Mouse (Mus musculus): ENCODE measurements at regions not wholly inside any gene's neighbourhood (a gene's known extent, or its start where the extent isn't known, plus 50 kb on each side); places are given as distances from the start of the nearest gene placed in this dataset.

- no peaks in the 10 kb centered on the region for H3K27me3 ChIP-seq (ENCODE audit: control insufficient read depth, insufficient read depth, low read length)
- ATAC-seq (ENCODE audit: insufficient read depth, low read depth) (no peak), DNase-seq (ENCODE audit: low spot score) (no peak)
- TF ChIP-seq CTCF (IDR thresholded peaks at IDR 0.05; ENCODE audit: low read depth), result no peak
- TF ChIP-seq EP300 (IDR thresholded peaks at IDR 0.05; ENCODE audit: low read depth), result no peak
- H3K27ac ChIP-seq (ENCODE audit: low read depth), result no peak overlapping the region
- 36% methylated on average over 3 of the region's 3 CpGs for WGBS
- H3K9me3 ChIP-seq (replicated peaks; ENCODE audit: control insufficient read depth, low read length), result no peaks in the 10 kb centered on the region
- no peaks in the 10 kb centered on the region for H3K36me3 ChIP-seq (replicated peaks; ENCODE audit: control insufficient read depth, insufficient read depth, low read length)
- no peak overlapping the region for H3K9ac ChIP-seq (replicated peaks; ENCODE audit: low read depth, low read length)
- H3K4me2 ChIP-seq (ENCODE audit: low read depth, low read length), result no peak overlapping the region
- H3K4me3 ChIP-seq (ENCODE audit: low read depth, low read length), result no peak overlapping the region
- no peaks in the 10 kb centered on the region for H3K4me1 ChIP-seq (ENCODE audit: control insufficient read depth, insufficient read depth)
These were observed 189.9 kb upstream of the Gm12695 start for GRCm38 (mm10) chr4:96974935-96975334.

GRCm38 (mm10) chr4:96973804-96974203, 188.8 kb upstream of the Gm12695 start:
- no peaks in the 10 kb centered on the region for H3K4me1 ChIP-seq (ENCODE audit: control insufficient read depth, insufficient read depth)
- TF ChIP-seq CTCF (IDR thresholded peaks at IDR 0.05; ENCODE audit: low read depth) (no peak), EP300 (IDR thresholded peaks at IDR 0.05; ENCODE audit: low read depth) (no peak)
- no peak overlapping the region for H3K4me2 ChIP-seq (ENCODE audit: low read depth, low read length)
- no peaks in the 10 kb centered on the region for H3K27me3 ChIP-seq (ENCODE audit: control insufficient read depth, insufficient read depth, low read length)
- H3K9me3 ChIP-seq (replicated peaks; ENCODE audit: control insufficient read depth, low read length), result no peaks in the 10 kb centered on the region
- H3K4me3 ChIP-seq (ENCODE audit: low read depth, low read length), result no peak overlapping the region
- ATAC-seq (ENCODE audit: insufficient read depth, low read depth) (no peak), DNase-seq (ENCODE audit: low spot score) (no peak)
- H3K9ac ChIP-seq (replicated peaks; ENCODE audit: low read depth, low read length), result no peak overlapping the region
- no peaks in the 10 kb centered on the region for H3K36me3 ChIP-seq (replicated peaks; ENCODE audit: control insufficient read depth, insufficient read depth, low read length)
- WGBS, result 26% methylated on average over 1 of the region's 1 CpGs
- no peak overlapping the region for H3K27ac ChIP-seq (ENCODE audit: low read depth)

- H3K27ac ChIP-seq (ENCODE audit: low read depth), result no peak overlapping the region
- H3K4me1 ChIP-seq (ENCODE audit: control insufficient read depth, insufficient read depth), result no peaks in the 10 kb centered on the region
- TF ChIP-seq CTCF (IDR thresholded peaks at IDR 0.05; ENCODE audit: low read depth) (no peak), EP300 (IDR thresholded peaks at IDR 0.05; ENCODE audit: low read depth) (no peak)
- WGBS, result 76% methylated on average over 5 of the region's 5 CpGs
- no peaks in the 10 kb centered on the region for H3K27me3 ChIP-seq (ENCODE audit: control insufficient read depth, insufficient read depth, low read length)
- ATAC-seq (ENCODE audit: insufficient read depth, low read depth), result no peak
- H3K9ac ChIP-seq (replicated peaks; ENCODE audit: low read depth, low read length), result no peak overlapping the region
- no peak overlapping the region for H3K4me3 ChIP-seq (ENCODE audit: low read depth, low read length)
- H3K9me3 ChIP-seq (replicated peaks; ENCODE audit: control insufficient read depth, low read length), result no peaks in the 10 kb centered on the region
- DNase-seq (ENCODE audit: low spot score), result no peak
- no peaks in the 10 kb centered on the region for H3K36me3 ChIP-seq (replicated peaks; ENCODE audit: control insufficient read depth, insufficient read depth, low read length)
- H3K4me2 ChIP-seq (ENCODE audit: low read depth, low read length), result no peak overlapping the region
These were observed 184.2 kb upstream of the Gm12695 start for GRCm38 (mm10) chr4:96969199-96969598.

DNA sequence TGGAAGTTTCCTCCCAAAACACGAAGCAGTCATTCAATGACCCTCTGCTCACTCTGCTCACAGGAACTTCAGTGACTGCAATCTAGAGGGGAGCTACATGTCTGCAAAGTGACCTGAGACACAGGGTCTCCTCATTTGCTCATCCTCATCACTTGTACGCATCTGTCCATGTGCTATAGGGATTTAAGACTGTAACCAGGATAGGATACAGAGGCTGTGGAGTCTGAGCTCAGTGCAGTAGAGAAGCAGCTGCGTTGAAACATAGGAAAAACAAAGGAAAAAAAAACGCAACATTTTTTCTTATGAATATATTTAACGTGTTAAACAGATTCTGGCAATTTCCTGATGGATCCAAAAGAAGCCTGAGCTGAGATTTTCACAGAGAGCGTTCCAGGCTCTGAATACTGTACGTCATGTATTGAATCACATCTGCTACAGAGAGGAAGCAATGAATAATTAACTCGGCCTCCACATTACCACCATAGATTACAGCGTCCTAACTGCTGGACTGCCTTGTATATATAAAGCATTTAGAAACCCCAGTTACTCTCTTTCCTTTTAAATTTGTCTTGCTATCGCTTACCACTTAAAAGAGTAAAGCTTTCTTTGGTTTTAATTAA, 183.7 kb upstream of the Gm12695 start:
- H3K9me3 ChIP-seq (replicated peaks; ENCODE audit: control insufficient read depth, low read length), result no peaks in the 10 kb centered on the region
- no peaks in the 10 kb centered on the region for H3K4me1 ChIP-seq (ENCODE audit: control insufficient read depth, insufficient read depth)
- H3K4me3 ChIP-seq (ENCODE audit: low read depth, low read length), result no peak overlapping the region
- H3K27ac ChIP-seq (ENCODE audit: low read depth), result no peak overlapping the region
- TF ChIP-seq EP300 (IDR thresholded peaks at IDR 0.05; ENCODE audit: low read depth) (no peak), CTCF (IDR thresholded peaks at IDR 0.05; ENCODE audit: low read depth) (no peak)
- no peaks in the 10 kb centered on the region for H3K36me3 ChIP-seq (replicated peaks; ENCODE audit: control insufficient read depth, insufficient read depth, low read length)
- H3K9ac ChIP-seq (replicated peaks; ENCODE audit: low read depth, low read length), result no peak overlapping the region
- WGBS, result 70% methylated on average over 10 of the region's 10 CpGs
- DNase-seq (ENCODE audit: low spot score) (no peak), ATAC-seq (ENCODE audit: insufficient read depth, low read depth) (no peak)
- H3K27me3 ChIP-seq (ENCODE audit: control insufficient read depth, insufficient read depth, low read length), result no peaks in the 10 kb centered on the region
- no peak overlapping the region for H3K4me2 ChIP-seq (ENCODE audit: low read depth, low read length)
